Mouse (Mus musculus): Measurements from ENCODE around the gene Pik3r2. TPM values are rescaled to one million over a fixed set of nuclear protein-coding genes. Genes with fewer than 3 reads are reported as not detected.

Gene Pik3r2
- polyA plus RNA-seq, 1 experiment from 2014 or later = 46.9 TPM

DNA sequence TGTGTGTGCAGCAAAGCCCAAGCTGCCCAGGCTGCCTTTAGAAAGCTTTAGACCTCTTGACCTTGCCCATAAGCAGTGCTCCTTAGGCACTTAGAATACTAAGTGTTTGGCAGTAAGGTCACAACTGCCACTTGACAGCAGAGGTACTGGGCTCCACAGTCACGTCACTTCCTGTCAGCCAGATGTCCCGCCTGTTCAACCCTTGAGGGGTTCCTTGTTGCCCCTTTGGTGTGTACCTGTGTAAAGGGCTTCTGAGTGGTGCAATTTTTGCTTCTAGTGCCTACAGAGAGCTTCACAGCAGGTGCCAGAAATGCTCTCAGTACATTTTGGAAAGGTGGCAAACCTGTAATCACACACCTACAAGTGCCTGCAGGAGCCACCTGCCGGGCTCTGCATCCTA lies 38.3 kb downstream of the Pik3r2 start:
- Histone ChIP-seq H3K4me2 (ENCODE audit: low read depth, severe bottlenecking) (no peak overlapping the region; the same call in 1 of the 2 replicates), H3K9ac (ENCODE audit: low read length) (no peak overlapping the region), H3K4me1 (ENCODE audit: control insufficient read depth, insufficient read depth, low read length) (peaks cover 5% of the 10 kb centered on the region), H3K9me3 (ENCODE audit: control insufficient read depth, low read length) (no peaks in the 10 kb centered on the region), H3K27ac (replicated peaks; ENCODE audit: low read depth, low read length) (no peak overlapping the region), H3K4me3 (ENCODE audit: low read depth, low read length) (no peak overlapping the region), H3K36me3 (ENCODE audit: control insufficient read depth, insufficient read depth, low read length) (no peaks in the 10 kb centered on the region), H3K27me3 (ENCODE audit: control insufficient read depth, insufficient read depth, low read length) (peaks cover 21% of the 10 kb centered on the region)
- 63% methylated on average over 3 of the region's 3 CpGs for WGBS
- DNase-seq (ENCODE audit: low spot score) = no peak
- ATAC-seq (ENCODE audit: insufficient number of reproducible peaks, low FRiP score, low TSS enrichment, low read depth) = no peak

DNA sequence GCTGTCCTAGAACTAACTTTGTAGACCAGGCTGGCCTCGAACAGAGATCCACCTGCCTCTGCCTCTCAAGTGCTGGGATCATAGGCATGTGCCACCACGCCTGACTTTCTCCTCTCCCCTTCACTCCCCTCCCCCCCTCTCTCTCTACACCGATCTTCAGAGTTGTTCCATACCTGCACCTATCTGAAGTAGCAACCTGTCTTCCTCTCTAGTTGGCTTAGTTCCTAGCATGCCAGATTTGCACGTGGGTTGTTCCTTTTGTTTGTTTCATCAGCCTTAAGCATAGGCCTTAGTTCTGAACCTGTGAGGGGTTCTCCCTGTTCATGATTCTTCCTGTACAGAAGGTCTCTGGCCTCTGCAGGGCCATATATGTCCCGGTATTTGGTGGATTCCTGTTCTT lies 38.8 kb downstream of the Pik3r2 start:
- Histone ChIP-seq H3K27me3 (ENCODE audit: control insufficient read depth, insufficient read depth, low read length) (peaks cover 16% of the 10 kb centered on the region), H3K9me3 (ENCODE audit: control insufficient read depth, low read length) (no peaks in the 10 kb centered on the region), H3K4me3 (ENCODE audit: low read depth, low read length) (no peak overlapping the region), H3K4me2 (ENCODE audit: low read depth, severe bottlenecking) (no peak overlapping the region), H3K4me1 (ENCODE audit: control insufficient read depth, insufficient read depth, low read length) (no peaks in the 10 kb centered on the region; the same call in 1 of the 2 replicates), H3K27ac (replicated peaks; ENCODE audit: low read depth, low read length) (no peak overlapping the region), H3K36me3 (ENCODE audit: control insufficient read depth, insufficient read depth, low read length) (no peaks in the 10 kb centered on the region), H3K9ac (ENCODE audit: low read length) (no peak overlapping the region)
- no peak for ATAC-seq (ENCODE audit: insufficient number of reproducible peaks, low FRiP score, low TSS enrichment, low read depth)
- 78% methylated on average over 5 of the region's 5 CpGs for WGBS
- no peak for DNase-seq (ENCODE audit: low spot score)

DNA sequence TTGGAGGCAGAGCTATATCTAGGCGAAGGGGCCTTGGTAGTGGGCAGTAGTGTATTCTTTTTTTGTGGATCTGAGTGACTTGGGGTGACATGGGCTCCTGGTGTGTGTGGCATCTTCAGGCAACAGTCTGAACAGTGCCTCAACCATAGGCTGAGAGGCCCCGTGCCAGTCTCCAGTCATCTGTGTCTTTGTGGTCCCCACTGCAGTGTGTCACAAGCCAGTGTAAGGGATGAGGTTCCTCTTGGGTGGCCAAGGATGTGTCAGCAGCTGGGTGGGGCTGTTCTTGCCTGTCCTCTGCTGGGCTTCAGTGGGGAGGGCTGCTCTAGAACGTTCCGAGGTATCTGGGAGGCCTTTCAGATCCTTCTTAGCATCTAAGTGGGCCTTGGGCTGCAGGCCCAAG lies 45.6 kb downstream of the Pik3r2 start:
- H3K9me3 ChIP-seq (ENCODE audit: control insufficient read depth, low read length) = no peaks in the 10 kb centered on the region

DNA sequence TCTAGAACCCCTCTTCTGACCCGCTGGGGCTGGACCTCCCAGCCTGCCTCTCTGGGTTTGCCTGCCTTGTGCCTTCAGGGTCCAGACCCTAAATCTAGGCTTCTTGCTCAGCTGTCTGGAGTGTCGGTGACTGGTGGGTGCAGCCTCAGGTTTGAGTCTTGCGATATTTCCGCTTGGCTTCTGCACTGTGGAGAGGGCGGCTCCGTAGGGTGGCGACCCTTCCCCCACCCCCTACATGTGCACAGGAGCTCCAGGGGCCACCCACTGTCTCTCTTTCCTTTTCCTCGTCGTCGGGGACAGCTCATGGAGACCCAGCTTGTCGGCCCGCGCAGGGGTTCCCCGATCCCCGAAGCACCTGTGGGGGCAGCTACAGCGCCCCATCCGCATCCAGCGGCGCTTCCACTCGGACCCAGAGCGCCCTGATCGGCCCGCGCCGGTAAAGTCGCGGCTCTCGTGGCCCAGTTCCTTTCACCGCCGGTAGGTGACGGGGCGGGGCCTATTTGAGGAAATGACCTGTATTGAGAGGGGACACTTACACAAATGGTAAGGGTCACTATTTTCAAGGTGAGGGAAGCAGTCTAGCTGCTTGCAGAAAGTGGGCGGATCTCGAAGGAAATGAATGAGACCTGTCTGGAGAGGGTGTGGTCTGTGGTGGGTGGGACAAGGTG lies 46.6 kb downstream of the Pik3r2 start:
- Histone ChIP-seq H3K27ac (replicated peaks; ENCODE audit: low read depth, low read length) (no peak overlapping the region), H3K4me1 (ENCODE audit: control insufficient read depth, insufficient read depth, low read length) (no peaks in the 10 kb centered on the region), H3K9ac (ENCODE audit: low read length) (no peak overlapping the region), H3K36me3 (ENCODE audit: control insufficient read depth, insufficient read depth, low read length) (no peaks in the 10 kb centered on the region), H3K4me3 (ENCODE audit: low read depth, low read length) (peak overlapping the region; percentile 9), H3K4me2 (ENCODE audit: low read depth, severe bottlenecking) (peak overlapping the region; percentile 43), H3K9me3 (ENCODE audit: control insufficient read depth, low read length) (no peaks in the 10 kb centered on the region), H3K27me3 (ENCODE audit: control insufficient read depth, insufficient read depth, low read length) (peaks cover 24% of the 10 kb centered on the region)
- ATAC-seq (ENCODE audit: insufficient number of reproducible peaks, low FRiP score, low TSS enrichment, low read depth) (no peak; the same call in 1 of the 2 replicates), DNase-seq (ENCODE audit: low spot score) (peak; percentile 47)
- 2% methylated on average over 34 of the region's 34 CpGs for WGBS

More for the DNA sequence above, 45.6 kb downstream of the Pik3r2 start:
- Histone ChIP-seq H3K4me1 (ENCODE audit: control insufficient read depth, insufficient read depth, low read length) (no peaks in the 10 kb centered on the region), H3K27ac (replicated peaks; ENCODE audit: low read depth, low read length) (no peak overlapping the region), H3K4me3 (ENCODE audit: low read depth, low read length) (no peak overlapping the region), H3K27me3 (ENCODE audit: control insufficient read depth, insufficient read depth, low read length) (peaks cover 24% of the 10 kb centered on the region), H3K36me3 (ENCODE audit: control insufficient read depth, insufficient read depth, low read length) (no peaks in the 10 kb centered on the region), H3K4me2 (ENCODE audit: low read depth, severe bottlenecking) (no peak overlapping the region), H3K9ac (ENCODE audit: low read length) (no peak overlapping the region)
- no peak for ATAC-seq (ENCODE audit: insufficient number of reproducible peaks, low FRiP score, low TSS enrichment, low read depth)
- no peak for DNase-seq (ENCODE audit: low spot score)
- 83% methylated on average over 4 of the region's 4 CpGs for WGBS

DNA sequence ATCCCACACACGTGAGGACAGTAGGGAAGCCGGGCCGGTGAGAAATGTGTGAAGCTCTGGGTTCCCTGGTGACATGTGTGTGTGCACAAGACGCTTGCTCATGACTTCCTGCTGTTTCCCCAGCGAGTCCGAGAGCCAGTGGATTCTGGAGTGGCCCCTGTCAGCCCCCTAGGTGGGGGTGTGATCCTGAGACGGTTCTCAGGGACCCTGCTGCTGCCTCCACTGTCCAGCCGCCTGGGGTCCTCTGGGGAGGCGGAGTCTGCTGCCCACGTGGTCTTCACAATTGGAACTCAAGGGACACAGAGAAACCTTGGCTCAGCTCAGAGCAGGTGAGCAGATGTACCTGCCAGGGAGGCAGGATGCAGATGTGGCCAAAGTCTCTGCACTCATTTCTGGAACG lies 49.8 kb downstream of the Pik3r2 start:
- Histone ChIP-seq H3K36me3 (ENCODE audit: control insufficient read depth, insufficient read depth, low read length) (no peaks in the 10 kb centered on the region), H3K27ac (replicated peaks; ENCODE audit: low read depth, low read length) (no peak overlapping the region), H3K9ac (ENCODE audit: low read length) (no peak overlapping the region), H3K4me3 (ENCODE audit: low read depth, low read length) (no peak overlapping the region), H3K27me3 (ENCODE audit: control insufficient read depth, insufficient read depth, low read length) (peaks cover 24% of the 10 kb centered on the region), H3K9me3 (ENCODE audit: control insufficient read depth, low read length) (no peaks in the 10 kb centered on the region), H3K4me1 (ENCODE audit: control insufficient read depth, insufficient read depth, low read length) (no peaks in the 10 kb centered on the region), H3K4me2 (ENCODE audit: low read depth, severe bottlenecking) (no peak overlapping the region)
- ATAC-seq (ENCODE audit: insufficient number of reproducible peaks, low FRiP score, low TSS enrichment, low read depth) (no peak), DNase-seq (ENCODE audit: low spot score) (no peak)
- WGBS = 40% methylated on average over 11 of the region's 11 CpGs

DNA sequence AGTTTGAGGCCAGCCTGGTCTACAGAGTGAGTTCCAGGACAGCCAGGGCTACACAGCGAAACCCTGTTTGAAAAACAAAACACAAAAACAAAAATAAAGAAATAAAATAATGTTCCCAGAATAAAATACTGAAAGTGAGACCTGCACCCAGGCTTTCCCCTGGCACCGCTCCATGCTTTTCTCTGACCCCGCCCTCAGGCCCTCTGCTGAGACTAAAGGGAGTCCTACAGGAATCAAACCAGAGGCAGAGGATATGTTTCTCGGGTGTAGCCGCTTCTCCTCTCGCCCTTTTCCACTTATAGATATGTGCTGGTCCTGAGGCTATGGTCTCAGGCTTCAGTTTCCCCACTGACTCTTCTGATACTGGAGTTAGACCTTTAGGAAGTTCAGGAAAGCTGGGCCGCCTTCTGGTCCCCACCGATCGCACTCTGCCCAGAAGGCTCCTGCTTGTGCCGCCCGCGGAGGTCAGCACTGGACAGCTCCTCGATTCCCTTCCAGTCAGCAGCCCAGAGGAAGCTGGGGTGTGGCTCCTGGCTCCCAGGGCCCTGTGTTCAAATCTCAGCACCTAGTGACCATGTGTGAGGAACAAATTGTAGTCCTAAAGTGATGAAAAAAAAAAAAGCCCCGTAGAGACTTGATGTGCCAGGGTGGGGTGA lies 50.6 kb downstream of the Pik3r2 start:
- H3K27ac ChIP-seq (replicated peaks; ENCODE audit: low read depth, low read length) = no peak overlapping the region
- DNase-seq (ENCODE audit: low spot score) = peak; percentile 77
- peaks cover 19% of the 10 kb centered on the region for H3K27me3 ChIP-seq (ENCODE audit: control insufficient read depth, insufficient read depth, low read length)
- H3K36me3 ChIP-seq (ENCODE audit: control insufficient read depth, insufficient read depth, low read length) = no peaks in the 10 kb centered on the region
- H3K9ac ChIP-seq (ENCODE audit: low read length) = no peak overlapping the region
- 22% methylated on average over 14 of the region's 14 CpGs for WGBS
- H3K4me2 ChIP-seq (ENCODE audit: low read depth, severe bottlenecking) = no peak overlapping the region
- no peaks in the 10 kb centered on the region for H3K4me1 ChIP-seq (ENCODE audit: control insufficient read depth, insufficient read depth, low read length)
- ATAC-seq (ENCODE audit: insufficient number of reproducible peaks, low FRiP score, low TSS enrichment, low read depth) = no peak
- H3K9me3 ChIP-seq (ENCODE audit: control insufficient read depth, low read length) = no peaks in the 10 kb centered on the region
- H3K4me3 ChIP-seq (ENCODE audit: low read depth, low read length) = no peak overlapping the region

DNA sequence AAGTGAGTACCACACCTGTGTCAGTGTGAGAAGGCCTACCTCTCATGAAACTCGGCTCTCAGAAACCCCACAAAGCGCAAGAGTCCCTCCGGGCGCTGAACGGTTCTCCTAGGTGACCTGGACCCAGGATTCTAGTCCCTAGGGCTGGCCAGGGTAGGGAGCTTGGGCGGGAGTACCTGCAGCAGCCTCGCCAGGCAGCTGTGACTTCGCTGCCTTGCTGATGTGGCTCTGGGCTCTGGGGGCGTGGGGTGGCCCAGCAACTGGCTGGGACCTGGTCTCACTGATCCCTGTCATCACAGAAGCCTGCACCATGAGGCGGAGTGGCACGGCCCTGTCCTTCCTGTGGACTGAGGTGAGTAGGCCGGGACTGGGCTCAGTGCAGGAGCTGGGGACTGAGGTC lies 52.3 kb downstream of the Pik3r2 start:
- H3K9ac ChIP-seq (ENCODE audit: low read length) = no peak overlapping the region
- H3K9me3 ChIP-seq (ENCODE audit: control insufficient read depth, low read length) = no peaks in the 10 kb centered on the region
- no peak overlapping the region for H3K27ac ChIP-seq (replicated peaks; ENCODE audit: low read depth, low read length)
- WGBS = 76% methylated on average over 12 of the region's 12 CpGs
- DNase-seq (ENCODE audit: low spot score) = no peak
- H3K27me3 ChIP-seq (ENCODE audit: control insufficient read depth, insufficient read depth, low read length) = peaks cover 4% of the 10 kb centered on the region
- ATAC-seq (ENCODE audit: insufficient number of reproducible peaks, low FRiP score, low TSS enrichment, low read depth) = no peak
- H3K4me2 ChIP-seq (ENCODE audit: low read depth, severe bottlenecking) = no peak overlapping the region
- H3K4me1 ChIP-seq (ENCODE audit: control insufficient read depth, insufficient read depth, low read length) = no peaks in the 10 kb centered on the region
- no peak overlapping the region for H3K4me3 ChIP-seq (ENCODE audit: low read depth, low read length)
- no peaks in the 10 kb centered on the region for H3K36me3 ChIP-seq (ENCODE audit: control insufficient read depth, insufficient read depth, low read length)

DNA sequence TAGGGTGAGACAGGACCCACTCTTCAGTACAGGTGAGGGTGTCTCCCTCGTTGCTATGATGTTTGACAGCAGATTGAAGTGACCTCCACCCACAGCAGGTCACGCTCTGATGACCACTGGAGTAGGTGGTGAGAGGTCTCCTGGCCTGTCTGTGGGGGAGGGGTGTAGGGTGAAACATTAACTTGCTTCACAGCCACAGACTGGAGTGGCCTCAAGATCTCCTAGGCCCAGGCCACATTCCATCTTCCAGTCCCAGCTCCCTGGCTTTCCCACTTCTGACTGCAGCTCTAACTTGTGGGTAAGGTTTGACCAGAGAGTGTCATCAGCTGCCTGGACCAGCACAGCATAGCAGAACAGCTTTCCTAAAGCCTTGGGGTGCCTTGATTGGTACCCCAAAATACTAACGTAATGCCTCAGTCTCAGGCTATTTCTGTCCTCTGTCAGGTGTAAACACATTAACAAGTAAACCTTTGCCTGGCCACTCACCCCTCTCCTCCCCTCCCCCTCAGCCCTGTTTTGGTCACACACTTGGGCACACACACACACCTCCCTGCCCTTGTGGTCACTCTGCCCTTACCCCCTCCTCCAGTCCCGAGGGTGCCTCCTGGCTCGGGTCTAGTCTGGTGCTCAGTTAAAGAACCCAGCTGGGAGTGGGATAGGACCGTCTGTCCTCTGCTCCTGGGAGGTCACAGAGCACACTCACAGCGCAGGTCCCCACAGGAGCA lies 52.9 kb downstream of the Pik3r2 start, which contains the start of gene Pde4c:
Pde4c (plus strand) TSS at position 235 of the 725 bp plus-strand sequence.
- Histone ChIP-seq H3K36me3 (ENCODE audit: control insufficient read depth, insufficient read depth, low read length) (no peaks in the 10 kb centered on the region), H3K9me3 (ENCODE audit: control insufficient read depth, low read length) (no peaks in the 10 kb centered on the region), H3K27ac (replicated peaks; ENCODE audit: low read depth, low read length) (no peak within 1 kb of the TSS), H3K27me3 (ENCODE audit: control insufficient read depth, insufficient read depth, low read length) (peaks cover 2% of the 10 kb centered on the region; the same call in 1 of the 2 replicates), H3K9ac (ENCODE audit: low read length) (no peak within 1 kb of the TSS), H3K4me1 (ENCODE audit: control insufficient read depth, insufficient read depth, low read length) (no peaks in the 10 kb centered on the region), H3K4me3 (ENCODE audit: low read depth, low read length) (no peak within 1 kb of the TSS), H3K4me2 (ENCODE audit: low read depth, severe bottlenecking) (no peak within 1 kb of the TSS)
- ATAC-seq (ENCODE audit: insufficient number of reproducible peaks, low FRiP score, low TSS enrichment, low read depth) (no peak), DNase-seq (ENCODE audit: low spot score) (no peak)
- WGBS = 61% methylated on average over 7 of the region's 7 CpGs

Data from limb, embryonic 11.5 days (tissue).